Mouse (Mus musculus) heart, adult 2 months (tissue): ENCODE data around the gene Gm10337.
A peak's percentile ranks its signal among the peaks of the same experiment; 100 is the strongest.

Experiments
- CTCF ChIP-seq: fragments of 200-600 bp; IDR thresholded peaks from 2 replicates; pipeline ENCODE4 v1.8.1; 2022; ENCODE audit warnings: antibody characterized with exemption, mild to moderate bottlenecking, moderate library complexity
- EP300 ChIP-seq: fragments of 200-500 bp; IDR thresholded peaks from 2 replicates; pipeline ENCODE4 v1.6.1; 2011; ENCODE audit warnings: low read depth, low read length, control low read depth; ENCODE audit not compliant: insufficient read depth
- POLR2A ChIP-seq: fragments of 200-500 bp; IDR thresholded peaks from 2 replicates; pipeline ENCODE4 v1.6.1; 2011; ENCODE audit warnings: mild to moderate bottlenecking, low read depth, low read length, control low read depth; ENCODE audit not compliant: insufficient read depth

DNA sequence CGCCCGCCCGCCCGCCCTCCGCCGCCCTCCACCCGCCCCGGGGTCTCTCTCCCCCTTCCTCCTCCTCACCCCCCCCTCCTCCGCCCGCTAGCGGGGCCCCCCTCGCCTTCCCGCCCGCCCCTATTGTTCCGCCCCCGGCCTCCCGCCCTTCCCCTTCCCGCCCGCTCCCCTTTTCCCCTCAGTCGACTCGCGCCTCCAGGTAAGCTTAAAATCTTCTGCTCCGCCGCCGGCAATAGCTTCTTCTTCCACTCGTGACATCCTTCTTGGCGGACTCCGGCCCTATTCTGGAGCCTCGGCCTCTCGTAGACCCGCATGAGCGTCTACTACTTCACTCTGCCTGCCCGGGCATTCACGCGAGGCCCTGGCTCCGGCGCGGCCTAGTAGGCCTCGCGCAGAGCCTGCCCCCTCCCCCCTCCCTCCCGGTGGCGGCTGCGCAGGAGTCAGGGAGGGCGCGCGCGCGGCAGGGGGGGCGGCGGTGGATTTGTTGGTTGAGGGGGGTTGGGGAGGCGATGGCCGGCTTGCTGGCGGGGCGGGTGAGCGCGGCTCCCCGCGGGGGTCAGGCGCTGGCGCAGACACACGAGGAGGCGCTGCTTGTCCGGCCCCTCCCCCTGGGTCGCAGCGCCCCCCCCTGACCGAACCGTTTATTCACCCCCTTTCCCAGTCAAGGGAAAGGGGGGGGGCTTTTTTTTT lies 32.8 kb upstream of the Gm10337 start:
- TF ChIP-seq EP300 (no peak), POLR2A (peak; percentile 21; the same call in 1 of the 2 replicates), CTCF (peak; percentile 43)
